Mouse (Mus musculus): ENCODE data around the gene Lzic.
"Not testable (repeated sequence)": the region's sequence is repeated elsewhere in the genome, so short reads cannot be mapped to it uniquely, and the experiment has no call there.

Lzic gene

DNA sequence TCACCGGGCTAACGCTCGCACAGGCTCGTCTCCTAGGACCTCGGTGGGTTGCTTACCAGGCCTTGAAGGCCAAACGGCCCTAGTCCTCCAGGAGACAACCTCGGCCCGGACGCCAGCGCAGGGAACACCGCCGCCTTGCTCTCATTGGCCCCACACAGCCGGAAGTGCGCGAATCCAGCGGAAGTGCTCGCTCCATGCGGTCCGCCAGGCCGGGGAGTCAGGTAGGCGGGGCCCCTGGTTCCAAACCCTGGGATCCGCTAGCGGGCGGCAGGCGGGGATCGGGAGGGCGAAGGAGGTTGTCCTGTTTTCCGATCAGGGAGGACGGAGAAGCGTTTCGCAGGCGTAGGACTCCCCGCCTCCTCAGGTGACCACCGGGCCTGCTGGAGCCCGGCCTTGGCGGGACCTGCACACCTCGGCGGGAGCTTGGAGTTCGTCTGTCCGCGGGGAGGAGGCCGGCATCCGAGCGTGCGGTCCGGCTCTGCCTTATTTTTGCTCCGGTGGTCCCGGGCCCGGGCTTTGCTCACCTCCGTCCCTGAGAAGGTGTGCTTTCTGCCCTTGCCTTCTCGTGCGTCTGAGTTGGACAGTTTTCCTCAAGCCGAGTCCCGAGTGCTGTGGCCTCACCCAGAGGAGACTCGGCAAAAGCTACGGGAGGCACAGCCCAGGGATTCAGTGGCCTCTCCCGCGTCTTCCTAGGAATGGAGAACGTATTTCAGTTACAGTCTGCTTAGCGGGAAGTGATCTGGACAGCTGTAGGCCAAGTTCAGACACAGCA, at the start of gene Lzic, which contains the start of gene Nmnat1:
Gene Lzic, plus strand, starts transcription at position 177 of the 772 bp plus-strand sequence.
Gene Nmnat1, minus strand, starts transcription at position 150 of the 772 bp plus-strand sequence.
- peak; percentile 88 for DNase-seq (ENCODE audit: extremely low read depth, insufficient read length, low spot score)

DNA sequence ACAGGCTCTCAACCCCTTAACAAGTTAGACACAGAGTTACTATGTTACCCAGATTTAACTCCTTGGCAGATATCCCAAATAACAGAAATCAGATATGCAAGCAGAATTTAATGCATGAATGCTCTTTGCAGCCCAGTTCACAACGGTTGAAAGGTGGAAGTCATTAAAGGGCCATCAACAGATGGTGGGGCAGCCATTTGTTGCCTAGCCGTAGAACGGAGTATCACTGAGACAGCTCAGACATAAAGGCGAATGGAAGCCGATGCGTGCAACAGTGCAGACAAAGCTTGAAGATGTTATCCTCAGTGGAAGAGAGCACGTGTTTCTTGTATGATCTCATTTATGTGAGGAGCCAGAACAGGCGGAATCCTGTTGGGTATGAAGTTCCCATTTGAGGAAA, 44.5 kb upstream of the Lzic start:
- no peak for DNase-seq (ENCODE audit: extremely low read depth, insufficient read length, low spot score)

DNA sequence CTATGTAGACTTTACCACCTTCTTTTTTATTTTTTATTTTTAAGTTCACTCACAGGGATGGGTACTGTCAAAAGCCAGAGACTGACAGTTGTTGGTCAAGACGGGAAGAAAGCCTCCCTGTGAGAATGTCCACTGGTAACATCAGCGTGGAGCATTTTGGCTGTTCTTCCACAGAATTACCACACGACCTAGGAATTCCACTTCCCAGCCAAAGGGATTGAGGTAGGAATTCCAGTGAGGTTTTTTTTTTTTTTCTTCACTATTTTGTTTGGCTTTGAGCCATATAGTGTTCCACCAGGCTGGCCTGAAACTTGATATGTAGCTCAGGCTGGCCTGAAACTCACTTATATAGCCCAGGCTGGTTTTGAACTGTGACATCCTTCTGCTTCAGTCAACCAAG, 42.6 kb upstream of the Lzic start:
- peak; percentile 56 for DNase-seq (ENCODE audit: extremely low read depth, insufficient read length, low spot score)

DNA sequence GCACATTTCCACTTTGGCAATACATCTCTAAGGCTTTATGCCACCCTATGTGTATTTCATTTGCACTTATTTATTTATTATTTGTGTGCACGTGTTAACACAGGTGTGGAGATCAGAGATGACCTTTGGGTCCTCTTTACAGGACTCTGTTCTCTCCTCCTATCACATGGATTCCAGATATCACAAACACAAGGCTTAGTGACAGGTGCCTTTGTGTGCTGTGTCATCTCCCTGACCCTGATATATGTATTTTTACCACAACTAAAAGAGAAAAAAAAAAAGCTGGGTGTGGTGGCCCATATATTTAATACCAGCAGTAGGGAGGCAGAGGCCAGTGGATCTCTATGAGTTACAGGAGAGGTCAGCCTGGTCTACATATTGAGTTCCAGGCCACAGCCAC, 40.6 kb upstream of the Lzic start:
- DNase-seq (ENCODE audit: extremely low read depth, insufficient read length, low spot score): no peak

DNA sequence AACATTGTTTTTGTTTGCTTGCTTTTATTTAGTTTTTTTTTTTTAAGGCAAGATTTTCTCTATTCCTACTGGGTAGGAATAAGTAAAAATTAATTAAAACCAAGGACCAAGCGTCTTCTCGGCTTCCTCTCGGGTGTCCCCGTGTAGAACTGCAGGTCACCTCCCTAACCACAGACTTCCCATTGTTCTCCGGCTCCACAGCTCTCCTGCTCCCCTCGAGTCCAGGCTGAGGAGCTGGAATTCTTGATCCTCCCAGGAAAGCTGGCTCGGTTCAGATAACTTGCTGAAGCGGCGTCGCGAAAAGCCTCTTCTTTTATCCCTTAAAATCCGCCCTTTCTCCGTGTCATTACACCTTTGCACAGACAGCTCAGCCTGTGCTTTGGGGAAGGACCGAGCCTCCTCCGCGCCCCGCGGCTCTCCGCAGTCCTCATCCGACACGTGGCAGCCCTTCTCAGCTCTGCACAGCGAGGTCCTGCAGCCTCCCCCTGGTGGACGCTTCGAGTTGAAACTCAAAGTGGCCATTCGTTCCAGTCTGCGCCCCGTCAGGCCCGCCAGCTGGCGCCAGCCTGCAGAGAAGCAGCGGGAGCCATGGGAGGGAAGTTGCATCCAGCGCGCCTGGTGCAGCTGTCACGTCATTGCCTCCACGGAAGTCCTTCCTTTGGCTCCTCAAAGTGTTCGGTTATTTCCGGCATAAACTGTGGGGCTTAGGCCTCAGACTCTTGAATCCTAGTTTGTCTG, 39.9 kb upstream of the Lzic start:
- peak; percentile 92 for DNase-seq (ENCODE audit: extremely low read depth, insufficient read length, low spot score)

DNA sequence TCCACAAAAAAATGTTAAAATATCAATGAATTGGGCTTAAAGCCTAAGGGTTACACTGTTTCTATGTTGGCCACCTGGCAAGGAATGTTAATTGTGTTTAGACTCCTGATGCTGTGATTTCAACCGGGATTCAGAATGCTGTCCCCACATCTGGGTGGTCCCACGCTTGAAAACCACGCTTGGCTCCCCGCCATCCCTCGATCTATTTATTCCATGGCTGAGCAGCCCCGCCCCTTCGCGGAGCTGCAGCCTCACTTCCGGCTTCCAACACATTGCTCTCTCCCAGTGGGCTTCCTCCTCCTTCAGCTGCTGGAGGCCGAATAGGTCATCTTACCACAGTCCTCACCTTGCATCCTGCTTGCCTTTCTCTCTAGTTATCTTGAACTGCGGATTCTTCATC, 39.2 kb upstream of the Lzic start:
- peak; percentile 53 for DNase-seq (ENCODE audit: extremely low read depth, insufficient read length, low spot score)

DNA sequence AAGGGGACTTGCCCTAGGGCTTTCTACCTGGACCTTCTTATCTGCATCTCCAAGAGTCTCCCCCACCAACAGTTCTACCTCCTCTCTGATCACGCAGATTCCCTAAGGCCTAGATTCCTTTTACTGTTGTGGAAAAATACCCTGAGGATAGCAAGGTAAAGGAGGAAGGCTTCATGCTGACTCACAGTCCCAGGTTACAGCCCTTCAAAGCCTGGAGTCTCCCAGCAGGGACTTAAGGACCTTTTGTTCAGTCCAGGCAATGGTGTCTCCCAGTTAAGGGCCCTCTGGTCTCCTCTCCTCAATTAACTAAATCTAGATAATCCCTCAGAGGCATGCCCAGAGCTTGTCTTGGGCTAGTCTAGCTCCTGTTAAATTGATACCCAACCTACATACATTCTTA, 38.7 kb upstream of the Lzic start:
- DNase-seq (ENCODE audit: extremely low read depth, insufficient read length, low spot score): no peak

DNA sequence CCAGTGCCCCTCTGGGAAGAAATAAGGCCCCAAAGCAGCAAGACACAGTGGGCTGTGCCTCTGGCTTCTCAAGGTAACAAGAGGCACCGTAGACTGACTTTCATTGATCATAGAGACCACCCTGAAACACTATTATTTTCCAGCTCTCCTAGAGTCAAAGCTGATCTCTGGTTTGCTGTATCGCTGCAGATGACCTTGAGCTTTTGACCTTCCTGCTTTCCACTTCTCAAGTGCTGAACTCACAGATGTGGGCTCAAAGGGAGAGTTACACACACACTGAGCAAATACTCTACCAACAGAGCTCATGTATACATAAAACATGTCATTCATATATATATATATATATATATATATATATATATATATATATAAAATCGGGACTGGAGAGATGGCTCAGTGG, 34.4 kb upstream of the Lzic start:
- no peak for DNase-seq (ENCODE audit: extremely low read depth, insufficient read length, low spot score)

DNA sequence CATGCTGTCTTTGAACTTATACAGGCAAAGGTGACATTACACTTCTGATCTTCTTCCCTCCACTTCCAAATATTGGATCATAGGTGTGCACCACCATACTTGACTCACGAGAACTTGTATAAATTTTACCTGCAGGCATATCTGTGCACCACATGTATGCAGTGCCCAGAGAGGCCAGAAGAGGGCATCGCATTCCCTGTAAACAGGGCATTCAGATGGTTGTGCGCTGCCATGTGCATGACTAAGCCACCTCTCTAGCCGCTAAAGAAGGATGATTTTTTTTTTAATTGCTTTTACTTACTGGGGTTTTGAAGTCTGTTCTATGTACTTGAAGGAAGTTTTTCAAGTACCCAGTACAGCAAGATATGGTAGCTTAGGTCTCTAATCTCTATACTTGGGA, 31.4 kb upstream of the Lzic start:
- no peak for DNase-seq (ENCODE audit: extremely low read depth, insufficient read length, low spot score)

DNA sequence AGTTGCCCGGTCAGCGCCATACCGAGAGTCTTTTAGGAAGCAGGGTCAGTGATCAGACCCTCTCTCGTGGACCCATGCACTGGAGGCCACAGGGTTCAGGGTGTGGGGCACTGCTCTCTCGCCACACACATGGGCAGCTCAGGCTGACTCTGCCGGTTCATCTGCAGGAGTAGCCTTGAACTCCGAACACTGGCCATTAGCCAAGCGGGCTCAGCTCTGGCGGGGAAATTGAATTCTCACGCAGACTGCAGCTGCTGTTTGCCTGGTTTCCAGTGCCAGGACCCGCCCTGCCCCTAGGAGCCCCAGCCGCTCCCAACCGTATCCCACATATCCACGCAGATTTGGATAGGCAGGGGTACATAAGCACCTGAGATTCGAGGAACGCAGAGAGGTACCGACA, 30.8 kb upstream of the Lzic start:
- no peak for DNase-seq (ENCODE audit: extremely low read depth, insufficient read length, low spot score)

DNA sequence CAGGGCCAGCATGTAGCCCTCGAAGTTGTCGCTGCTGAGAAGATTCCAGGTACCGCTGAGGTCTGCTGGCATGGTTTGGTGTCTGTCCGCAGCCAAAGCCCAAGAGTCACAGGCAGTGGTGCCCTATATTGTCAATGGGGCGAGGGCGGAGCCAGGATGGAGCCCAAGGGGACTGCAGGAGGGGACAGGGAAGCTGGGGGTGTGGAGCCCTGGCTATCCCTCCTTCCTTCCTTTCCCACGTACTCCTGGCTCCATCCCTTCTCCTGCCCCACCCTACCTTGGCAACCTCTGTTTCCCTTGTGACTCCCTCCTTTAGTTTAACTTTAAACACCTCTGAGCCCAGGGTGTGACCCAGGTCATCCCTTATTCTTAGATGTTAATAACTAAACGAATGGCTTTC, 30.1 kb upstream of the Lzic start, which contains the start of gene Rbp7:
Gene Rbp7, minus strand, starts transcription at position 100 of the 400 bp plus-strand sequence.
- DNase-seq (ENCODE audit: extremely low read depth, insufficient read length, low spot score): no peak

DNA sequence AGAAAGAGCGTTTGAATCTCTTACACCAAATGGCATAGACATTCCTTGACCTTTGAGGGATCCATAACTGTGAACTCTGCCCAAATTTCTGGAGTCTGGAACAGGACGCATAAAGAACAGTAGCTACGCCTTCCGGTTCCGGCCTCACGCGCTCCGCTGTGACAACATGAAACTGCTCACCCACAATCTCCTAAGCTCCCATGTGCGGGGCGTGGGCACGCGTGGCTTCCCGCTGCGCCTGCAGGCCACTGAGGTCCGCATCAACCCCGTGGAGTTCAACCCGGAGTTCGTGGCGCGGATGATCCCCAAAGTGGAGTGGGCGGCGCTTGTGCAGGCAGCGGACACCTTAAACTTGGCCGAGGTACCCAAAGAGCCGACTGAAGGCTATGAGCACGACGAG, 27.9 kb upstream of the Lzic start:
- not testable (repeated sequence) for DNase-seq (ENCODE audit: extremely low read depth, insufficient read length, low spot score)

DNA sequence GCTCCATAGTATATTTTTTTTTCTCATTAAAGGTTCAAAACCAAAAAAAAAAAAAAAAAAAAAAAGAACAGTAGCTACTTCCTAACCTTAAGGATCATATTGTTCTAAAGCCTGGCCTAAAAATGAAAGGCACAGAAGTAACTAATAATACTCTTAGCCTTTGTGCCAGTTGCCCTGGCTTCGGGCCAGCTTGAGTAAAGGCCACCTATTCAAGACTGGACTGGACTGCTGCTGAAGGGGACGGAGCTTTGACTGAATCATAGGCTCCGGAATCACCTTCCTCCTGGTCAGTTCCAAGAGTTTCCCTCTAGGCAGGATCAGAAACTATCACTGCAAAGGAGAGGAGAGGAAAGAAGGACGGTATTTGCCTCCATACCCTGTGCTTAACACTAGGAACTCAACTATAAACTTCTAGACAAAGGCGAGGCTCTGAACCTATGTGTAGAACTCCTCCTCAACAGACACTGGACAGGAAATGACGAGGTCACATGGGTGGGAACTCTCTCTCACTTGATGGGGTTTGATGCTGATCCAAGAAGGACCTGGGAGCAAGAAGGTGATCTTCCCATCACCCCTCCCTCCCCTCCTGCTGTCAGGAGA, 27.1 kb upstream of the Lzic start:
- no peak for DNase-seq (ENCODE audit: extremely low read depth, insufficient read length, low spot score)

DNA sequence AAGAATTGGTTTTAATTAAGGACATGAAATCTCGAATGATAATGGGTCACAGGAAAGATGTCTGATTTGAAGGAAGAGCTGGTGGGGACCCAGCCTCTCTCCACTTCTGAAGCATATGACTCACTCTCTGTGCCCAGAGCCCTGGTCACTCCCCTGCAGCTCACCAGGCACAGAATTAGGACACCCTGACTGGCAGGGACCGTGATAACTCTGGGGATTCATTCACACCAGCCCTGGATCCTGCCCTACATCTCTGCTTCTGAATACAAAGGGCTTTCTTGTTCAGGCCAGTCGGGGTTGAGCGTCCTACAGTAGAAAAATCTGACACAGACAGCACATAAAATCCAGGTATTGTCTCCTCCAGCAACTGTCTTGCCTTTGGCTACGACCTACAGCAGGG, 26.5 kb upstream of the Lzic start:
- DNase-seq (ENCODE audit: extremely low read depth, insufficient read length, low spot score): no peak

DNA sequence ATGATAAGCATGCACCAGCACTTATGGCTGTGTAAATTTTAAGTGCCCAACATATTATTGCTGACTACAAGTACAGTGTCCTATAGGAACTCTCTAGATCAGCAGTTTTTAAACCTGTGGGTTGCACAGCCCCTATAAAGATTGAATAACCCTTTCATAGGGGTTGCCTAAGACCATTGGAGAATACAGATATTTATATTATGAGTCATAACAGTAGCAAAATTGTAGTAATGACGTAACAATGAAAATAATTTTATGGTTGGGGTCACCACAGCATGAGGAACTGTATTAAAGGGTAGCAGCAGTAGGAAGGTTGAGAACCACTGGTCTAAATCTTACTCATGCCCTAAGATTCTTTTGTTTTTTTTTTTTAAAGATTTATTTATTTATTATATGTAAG, 25.6 kb upstream of the Lzic start:
- no peak for DNase-seq (ENCODE audit: extremely low read depth, insufficient read length, low spot score)

DNA sequence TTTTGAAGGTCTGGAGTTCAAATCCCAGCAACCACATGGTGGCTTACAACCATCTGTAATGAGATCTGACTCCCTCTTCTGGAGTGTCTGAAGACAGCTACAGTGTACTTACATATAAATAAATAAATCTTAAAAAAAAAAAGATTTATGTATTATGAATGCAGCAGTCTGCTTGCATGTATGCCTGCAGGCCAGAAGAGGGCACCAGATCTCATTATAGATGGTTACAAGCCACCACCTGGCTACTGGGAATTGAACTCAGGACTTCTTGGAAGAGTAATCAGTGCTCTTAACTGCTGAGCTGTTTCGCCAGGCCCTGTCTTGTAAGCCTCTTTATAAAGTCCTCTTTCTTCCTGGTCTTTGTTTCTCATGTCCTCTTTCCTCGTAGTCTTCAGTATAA, 24.6 kb upstream of the Lzic start:
- not testable (repeated sequence) for DNase-seq (ENCODE audit: extremely low read depth, insufficient read length, low spot score)

DNA sequence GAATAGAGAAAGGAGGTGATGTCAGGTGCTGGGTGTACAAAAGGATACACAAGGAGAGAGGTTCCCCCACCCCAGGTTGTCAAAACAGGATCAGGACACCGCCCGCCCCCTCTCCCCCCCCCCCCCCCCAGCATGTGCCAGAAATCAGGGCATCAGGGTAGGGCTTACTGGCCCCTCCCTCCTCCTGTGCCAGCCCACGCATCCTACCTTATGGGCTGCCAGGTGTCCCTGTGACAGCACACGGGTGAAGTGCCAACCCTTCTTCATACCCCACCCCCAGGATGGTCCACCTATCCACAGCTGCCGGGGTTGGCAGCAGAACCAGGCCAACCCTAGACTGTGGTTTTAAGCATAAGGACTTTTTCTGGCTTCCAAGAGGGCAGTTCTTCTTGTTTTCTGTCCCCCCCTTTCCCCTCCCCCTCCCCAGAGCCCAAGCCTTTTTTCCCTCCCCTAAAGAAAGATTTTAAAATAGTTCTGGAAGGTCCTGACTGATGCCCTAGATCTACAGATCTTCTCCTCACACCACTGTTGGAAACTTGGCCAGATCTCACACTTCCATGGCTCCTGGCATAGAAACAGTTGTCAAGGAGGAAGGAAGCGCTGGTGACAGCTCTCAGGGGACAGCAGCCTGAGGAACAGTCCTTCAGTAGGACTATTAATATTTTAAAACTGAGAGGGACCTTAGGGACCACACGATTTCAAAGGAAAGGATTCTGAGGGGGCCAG, 23.3 kb upstream of the Lzic start:
- no peak for DNase-seq (ENCODE audit: extremely low read depth, insufficient read length, low spot score)

DNA sequence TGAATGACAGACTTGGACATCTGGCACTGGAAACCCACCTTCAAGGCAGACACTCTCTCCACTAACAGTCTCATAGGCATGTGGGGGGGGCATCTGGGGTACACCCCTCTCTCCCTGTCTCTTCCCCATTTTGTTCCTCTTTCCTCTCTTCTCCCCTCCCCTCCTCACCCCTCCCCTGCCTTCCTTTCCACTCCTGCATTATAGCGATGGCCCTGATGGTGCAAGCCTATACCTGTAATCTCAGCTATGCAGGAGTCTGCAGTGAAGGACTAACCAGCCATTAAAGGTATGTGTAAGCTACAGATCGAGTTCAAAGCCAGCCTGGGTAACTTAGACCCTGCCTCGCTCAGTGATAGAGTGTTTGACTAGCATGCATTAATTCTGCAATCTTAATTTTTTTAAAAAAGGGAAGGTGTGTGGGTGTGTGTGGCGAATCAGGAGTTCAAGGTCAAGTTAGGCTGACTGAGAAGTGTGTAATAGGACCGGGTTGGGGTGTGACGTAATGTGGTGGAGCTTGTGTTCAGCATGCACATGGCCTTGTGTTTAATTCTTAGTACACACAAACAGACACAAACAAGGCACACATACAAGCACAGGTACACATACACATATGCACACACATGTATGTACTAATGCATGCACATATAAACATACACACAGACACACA, 22.6 kb upstream of the Lzic start:
- DNase-seq (ENCODE audit: extremely low read depth, insufficient read length, low spot score): no peak

DNA sequence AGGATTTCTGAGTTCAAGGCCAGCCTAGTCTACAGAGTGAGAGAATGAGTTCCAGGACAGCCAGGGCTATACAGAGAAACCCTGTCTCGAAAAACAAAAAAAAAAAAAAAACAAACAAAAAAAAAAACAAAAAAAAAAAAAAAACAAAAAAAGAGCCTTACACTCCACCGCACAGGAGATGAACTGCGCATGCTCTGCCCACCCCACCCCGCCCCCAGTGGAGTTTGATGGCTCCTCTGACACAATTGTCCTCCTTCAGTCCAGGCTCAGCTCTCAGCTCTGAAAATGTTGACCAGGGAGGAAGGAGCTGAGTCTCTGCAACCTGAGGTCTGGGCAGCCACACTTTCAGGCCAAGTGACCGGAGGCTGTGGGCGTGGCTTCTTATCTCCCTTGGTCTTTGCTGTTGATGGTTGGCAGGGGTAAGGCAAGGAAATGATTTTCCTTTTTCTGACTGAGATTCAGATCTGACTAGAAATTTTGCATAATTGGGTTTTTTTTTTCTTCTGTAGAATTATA, 21.5 kb upstream of the Lzic start:
- DNase-seq (ENCODE audit: extremely low read depth, insufficient read length, low spot score): no peak

DNA sequence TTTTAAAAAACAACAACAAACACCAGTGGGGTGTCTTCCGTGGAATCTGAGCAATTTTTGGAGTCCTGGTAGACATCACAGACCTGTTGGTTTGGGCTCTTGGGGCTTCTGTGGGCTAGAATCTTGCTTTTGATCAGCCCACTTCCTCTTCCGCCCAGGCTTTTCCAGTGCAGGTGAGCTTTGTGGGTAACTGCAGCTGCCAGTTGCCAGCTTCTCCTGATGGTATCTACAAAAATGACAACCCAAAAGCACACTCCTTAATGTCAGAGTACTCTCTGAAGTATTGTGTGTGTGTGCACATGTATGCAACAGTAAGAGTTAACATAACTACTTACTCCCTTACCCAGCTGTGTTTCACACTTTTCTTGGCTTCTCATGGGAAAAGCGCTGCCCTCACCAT, 15.5 kb upstream of the Lzic start:
- no peak for DNase-seq (ENCODE audit: extremely low read depth, insufficient read length, low spot score)
